Mouse (Mus musculus): ENCODE data around the gene Etv5.

The Etv5 gene

DNA sequence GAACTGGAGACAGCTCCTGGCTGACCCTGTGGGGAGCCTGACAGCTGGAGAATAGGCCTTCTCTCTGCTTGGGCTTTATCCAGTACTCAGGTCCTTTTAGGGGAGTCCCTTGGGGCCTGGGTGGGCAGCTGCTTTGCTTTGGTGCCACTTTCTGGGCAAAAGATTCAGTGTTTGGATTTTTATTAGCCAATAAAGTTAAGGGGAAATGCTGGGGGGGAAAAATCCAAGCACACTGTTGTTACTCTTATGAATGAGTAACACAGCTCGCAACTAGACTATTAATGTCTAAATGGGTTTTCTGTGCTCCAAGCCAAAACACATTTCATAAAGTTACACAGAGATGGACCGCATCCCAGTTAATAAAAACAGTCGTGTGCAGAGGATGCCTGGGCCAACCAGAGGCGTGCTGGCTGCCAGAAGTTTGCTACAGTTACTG lies 98.3 kb downstream of the Etv5 start:
- DNase-seq (ENCODE audit: low spot score) = peak; percentile 23

- DNase-seq (ENCODE audit: low spot score) = no peak
Observed at GRCm38 (mm10) chr16:22335781-22336180, 103.7 kb downstream of the Etv5 start.

Measured in lung, postnatal 25 days (tissue).